Mouse (Mus musculus) thymus, postnatal 10 days (tissue): Measurements from ENCODE around the gene Zdhhc18.

Experiments used
- DNase-seq, 2 experiments: peaks; one replicate each; pipeline ENCODE4 v3.0.0; 2021; ENCODE audit warnings: low spot score in 2 of 2

Gene Zdhhc18

GRCm38 (mm10) chr4:133604175-133604574, 45.8 kb downstream of the Zdhhc18 start:
- no peak for DNase-seq

GRCm38 (mm10) chr4:133603056-133603455, 46.9 kb downstream of the Zdhhc18 start:
- no peak for DNase-seq

- DNase-seq: peak in 1 of 2 experiments; percentile 65
These were observed 48.2 kb downstream of the Zdhhc18 start, which contains the start of gene Sfn for GRCm38 (mm10) chr4:133601721-133602218. Gene Sfn (minus strand): TSS chr4:133602168.

GRCm38 (mm10) chr4:133600306-133600705, 49.6 kb downstream of the Zdhhc18 start:
- DNase-seq: no peak

- peak; percentile 33 to 39 for DNase-seq
These were observed 50.3 kb downstream of the Zdhhc18 start for GRCm38 (mm10) chr4:133599571-133600073.

GRCm38 (mm10) chr4:133599116-133599515, 50.8 kb downstream of the Zdhhc18 start:
- no peak for DNase-seq

- no peak for DNase-seq
These were observed 51.3 kb downstream of the Zdhhc18 start for GRCm38 (mm10) chr4:133598616-133599015.

- DNase-seq: no peak
These were observed 53.9 kb downstream of the Zdhhc18 start for GRCm38 (mm10) chr4:133596084-133596483.

- no peak for DNase-seq
These were observed 54.4 kb downstream of the Zdhhc18 start for GRCm38 (mm10) chr4:133595538-133595937.

- DNase-seq: peak in 1 of 2 experiments; percentile 60
These were observed 57.4 kb downstream of the Zdhhc18 start for GRCm38 (mm10) chr4:133592570-133592969.

- peak; percentile 72 to 83 for DNase-seq
These were observed 65.6 kb downstream of the Zdhhc18 start, which contains the start of gene Gpn2 for GRCm38 (mm10) chr4:133584059-133584951. Gene Gpn2 (plus strand): TSS chr4:133584362.

- DNase-seq: no peak
These were observed 66.3 kb downstream of the Zdhhc18 start for GRCm38 (mm10) chr4:133583690-133584058.

- no peak for DNase-seq
These were observed 72.0 kb downstream of the Zdhhc18 start for GRCm38 (mm10) chr4:133577983-133578382.

GRCm38 (mm10) chr4:133574843-133575202, 75.1 kb downstream of the Zdhhc18 start:
- DNase-seq: no peak

- DNase-seq: peak; percentile 71 to 79
These were observed 75.7 kb downstream of the Zdhhc18 start, which contains the start of gene Gpatch3 for GRCm38 (mm10) chr4:133574070-133574842. Gene Gpatch3 (plus strand): TSS chr4:133574745.

GRCm38 (mm10) chr4:133570066-133570466, 79.9 kb downstream of the Zdhhc18 start:
- no peak for DNase-seq

- DNase-seq: no peak
These were observed 80.5 kb downstream of the Zdhhc18 start for GRCm38 (mm10) chr4:133569291-133570065.

GRCm38 (mm10) chr4:133567251-133567650, 82.7 kb downstream of the Zdhhc18 start:
- no peak for DNase-seq

- no peak for DNase-seq
These were observed 86.8 kb downstream of the Zdhhc18 start for GRCm38 (mm10) chr4:133563123-133563571.

GRCm38 (mm10) chr4:133561622-133562021, 88.3 kb downstream of the Zdhhc18 start:
- no peak for DNase-seq

- no peak for DNase-seq
These were observed 90.1 kb downstream of the Zdhhc18 start for GRCm38 (mm10) chr4:133559846-133560245.
